Comparison of ENCODE assay signal across 8 mouse cellular contexts in the genomic region with DNA sequence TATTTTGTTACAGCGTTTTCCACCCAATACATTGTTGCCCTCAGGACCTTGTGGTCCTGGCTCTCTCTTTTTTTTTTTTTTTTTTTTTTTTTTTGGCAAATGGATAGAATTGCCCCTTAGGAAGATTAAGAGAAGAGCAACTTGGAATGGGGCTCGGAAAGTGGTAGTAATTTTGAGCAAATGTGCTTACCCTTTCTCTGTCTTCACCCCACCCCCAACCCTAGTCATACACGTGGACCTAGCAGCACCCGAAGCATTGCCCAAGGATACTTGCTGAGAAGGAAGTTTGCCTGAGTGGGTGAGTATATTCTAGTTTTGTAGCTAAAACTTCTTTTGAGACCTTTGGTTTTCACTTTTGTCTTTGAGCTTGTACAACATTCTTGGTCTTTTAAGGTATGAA. TPM values are rescaled to one million over a fixed set of nuclear protein-coding genes. Genes with fewer than 3 reads are reported as not detected.
DNase-seq lines count a peak whose midpoint lies in the region; ATAC-seq and TF ChIP-seq lines count a peak whose summit lies in the region.

No protein-coding gene starts in this region.

- peaks cover 49% of the 10 kb centered on the region for H3K36me3 ChIP-seq in heart, embryonic 13.5 days
- peaks cover 35% of the 10 kb centered on the region for H3K36me3 ChIP-seq in ES-E14 (ENCODE audit: control insufficient read depth, insufficient read depth, low read length, poor library complexity, severe bottlenecking)
- peaks cover 43% of the 10 kb centered on the region for H3K36me3 ChIP-seq in forebrain, embryonic 13.5 days (ENCODE audit: poor library complexity, severe bottlenecking)
- H3K36me3 ChIP-seq in liver, embryonic 14.5 days (replicated peaks; ENCODE audit: control insufficient read depth, insufficient read depth, low read depth), result peaks cover 42% of the 10 kb centered on the region
- peaks cover 19% of the 10 kb centered on the region for H3K36me3 ChIP-seq in stomach, embryonic 16.5 days (ENCODE audit: control insufficient read depth, insufficient read depth, low read length)

- H3K9me3 ChIP-seq in heart, embryonic 13.5 days, result no peaks in the 10 kb centered on the region
- no peaks in the 10 kb centered on the region for H3K9me3 ChIP-seq in ES-E14 (ENCODE audit: control insufficient read depth, insufficient read depth, low read depth, low read length)
- no peaks in the 10 kb centered on the region for H3K9me3 ChIP-seq in forebrain, embryonic 13.5 days (replicated peaks)
- H3K9me3 ChIP-seq in liver, embryonic 14.5 days (ENCODE audit: control insufficient read depth, low read length), result no peaks in the 10 kb centered on the region
- H3K9me3 ChIP-seq in stomach, embryonic 16.5 days (replicated peaks; ENCODE audit: control insufficient read depth, low read length), result no peaks in the 10 kb centered on the region

- DNase-seq in heart, adult 11 months, result no peak
- DNase-seq in ES-E14 (ENCODE audit: low read depth, low spot score), result no peak
- DNase-seq in liver, embryonic 14.5 days (ENCODE audit: low read depth in 3 of 3, low spot score in 3 of 3), result peak in 1 of 3 experiments; percentile 9
- no peak for DNase-seq in gastrocnemius, postnatal 14 days

- peak overlapping the region; percentile 89 for H3K4me3 ChIP-seq in heart, embryonic 13.5 days
- peak overlapping the region; percentile 85 to 92 for H3K4me3 ChIP-seq in ES-E14 (ENCODE audit: insufficient read depth in 1 of 2, low read depth in 1 of 2, low read length in 2 of 2, poor library complexity in 1 of 2, severe bottlenecking in 1 of 2)
- peak overlapping the region; percentile 94 for H3K4me3 ChIP-seq in forebrain, embryonic 13.5 days
- H3K4me3 ChIP-seq in liver, embryonic 14.5 days (ENCODE audit: insufficient read depth in 1 of 2, low read depth in 2 of 2, low read length in 2 of 2), result peak overlapping the region; percentile 91 to 95
- H3K4me3 ChIP-seq in stomach, embryonic 16.5 days (replicated peaks; ENCODE audit: low read length), result peak overlapping the region; percentile 80

- H3K4me1 ChIP-seq in heart, embryonic 13.5 days, result peaks cover 33% of the 10 kb centered on the region
- H3K4me1 ChIP-seq in ES-E14 (ENCODE audit: control insufficient read depth in 2 of 2, insufficient read depth in 2 of 2, low read length in 2 of 2, poor library complexity in 1 of 2), result peaks cover 0 to 5% of the 10 kb centered on the region in 2 experiments; a peak in 1 of 4 replicates
- H3K4me1 ChIP-seq in forebrain, embryonic 13.5 days, result peaks cover 40% of the 10 kb centered on the region
- H3K4me1 ChIP-seq in liver, embryonic 14.5 days (replicated peaks; ENCODE audit: control insufficient read depth in 2 of 2, insufficient read depth in 2 of 2, low read length in 1 of 2), result peaks cover 2 to 8% of the 10 kb centered on the region in 2 experiments
- peaks cover 11% of the 10 kb centered on the region for H3K4me1 ChIP-seq in stomach, embryonic 16.5 days (ENCODE audit: control insufficient read depth, insufficient read depth, low read length)

- ATAC-seq in heart, embryonic 13.5 days (ENCODE audit: extremely low read depth, insufficient number of reproducible peaks, low FRiP score, low TSS enrichment), result no peak
- ATAC-seq in forebrain, embryonic 13.5 days, result no peak
- no peak for ATAC-seq in liver, embryonic 14.5 days (ENCODE audit: insufficient read depth)
- no peak for ATAC-seq in stomach, embryonic 16.5 days (ENCODE audit: insufficient read depth, low FRiP score)
- no peak for ATAC-seq in activated CD4-positive, CD25-positive, alpha-beta regulatory T cell, adult 4 months

- H3K27ac ChIP-seq in heart, embryonic 13.5 days (replicated peaks), result peak overlapping the region; percentile 96
- H3K27ac ChIP-seq in ES-E14 (ENCODE audit: insufficient read depth, low read depth, low read length, poor library complexity, severe bottlenecking), result peak overlapping the region; percentile 98; the same call in 1 of the 2 replicates
- peak overlapping the region; percentile 94; the same call in 1 of the 2 replicates for H3K27ac ChIP-seq in forebrain, embryonic 13.5 days
- H3K27ac ChIP-seq in liver, embryonic 14.5 days, result no peak overlapping the region
- 0 out of 2 replicates have a peak overlapping the region, but pooled peaks have one; percentile 52 for H3K27ac ChIP-seq in stomach, embryonic 16.5 days (ENCODE audit: low read length)

- no peak for TF ChIP-seq EP300 in liver, embryonic 14.5 days (IDR thresholded peaks at IDR 0.05; ENCODE audit: low read depth)

- TF ChIP-seq CTCF in liver, embryonic 14.5 days (IDR thresholded peaks at IDR 0.05; ENCODE audit: low read depth), result no peak

- intact Hi-C loops in gastrocnemius, postnatal 14 days (cut with DNase I; ENCODE audit: low total_unique reads), result no loop called here

- WGBS in heart, embryonic 13.5 days, result 0% methylated on average over 4 of the region's 4 CpGs
- 1% methylated on average over 4 of the region's 4 CpGs for WGBS in forebrain, embryonic 13.5 days
- WGBS in liver, embryonic 14.5 days (ENCODE audit: insufficient replicate concordance), result 0% methylated on average over 4 of the region's 4 CpGs
- 0% methylated on average over 4 of the region's 4 CpGs for WGBS in stomach, embryonic 16.5 days

- in situ Hi-C loops in ES-E14 (cut with MboI; ENCODE audit: low sequenced_read_pairs in 2 of 2, unreplicated experiment in 2 of 2), result no loop called here

- H3K27me3 ChIP-seq in heart, embryonic 13.5 days (replicated peaks), result no peaks in the 10 kb centered on the region
- peaks cover 5% of the 10 kb centered on the region; the same call in 1 of the 2 replicates for H3K27me3 ChIP-seq in forebrain, embryonic 13.5 days
- no peaks in the 10 kb centered on the region; the same call in 1 of the 2 replicates for H3K27me3 ChIP-seq in liver, embryonic 14.5 days (ENCODE audit: control insufficient read depth, insufficient read depth, low read length)
- peaks cover 2% of the 10 kb centered on the region; the same call in 1 of the 2 replicates for H3K27me3 ChIP-seq in stomach, embryonic 16.5 days (ENCODE audit: control insufficient read depth, insufficient read depth, low read length)

- peak overlapping the region; percentile 99 for H3K9ac ChIP-seq in heart, embryonic 13.5 days
- H3K9ac ChIP-seq in ES-E14 (ENCODE audit: insufficient read depth, low read depth, low read length, poor library complexity, severe bottlenecking), result peak overlapping the region; percentile 95
- H3K9ac ChIP-seq in forebrain, embryonic 13.5 days, result peak overlapping the region; percentile 99
- peak overlapping the region; percentile 68 for H3K9ac ChIP-seq in liver, embryonic 14.5 days (replicated peaks)
- peak overlapping the region; percentile 99 for H3K9ac ChIP-seq in stomach, embryonic 16.5 days (ENCODE audit: low read length)

- peak overlapping the region; percentile 97 for H3K4me2 ChIP-seq in heart, embryonic 13.5 days
- H3K4me2 ChIP-seq in forebrain, embryonic 13.5 days, result peak overlapping the region; percentile 61
- peak overlapping the region; percentile 87 for H3K4me2 ChIP-seq in liver, embryonic 14.5 days (ENCODE audit: low read depth)
- peak overlapping the region; percentile 70 for H3K4me2 ChIP-seq in stomach, embryonic 16.5 days (ENCODE audit: low read depth, low read length)

TF ChIP-seq in ES-E14, 5 proteins besides CTCF, POLR2A, EP300 and RAD21:
- TF ChIP-seq CHD2 (IDR thresholded peaks at IDR 0.05; ENCODE audit: low read depth, low read length), result no peak
- TF ChIP-seq ZNF384 (IDR thresholded peaks at IDR 0.05; ENCODE audit: low read depth, low read length), result peak; percentile 87

RNA-seq across cellular contexts. Expression of a gene that starts 49.4 kb away (rescaled TPM):
- 0.19 and 0.43 TPM in 2 replicates for polyA plus RNA-seq in heart, embryonic 13.5 days (2015; fragmentation: Nextera tagmentation; extraction: Ambion mirVana)
- 0.37 and 0.40 TPM in 2 replicates for total RNA-seq in ES-E14 (2012; rRNA removed)
- 0.77 and 1.4 TPM in 2 replicates for polyA plus RNA-seq in forebrain, embryonic 13.5 days (2015; fragmentation: Nextera tagmentation; extraction: Ambion mirVana)
- polyA plus RNA-seq in liver, embryonic 14.5 days (2012; rRNA removed), result 0.02 TPM in 1 of 2 replicates, not detected in the other
- polyA plus RNA-seq in liver, embryonic 14.5 days (2014; fragmentation: Nextera tagmentation; extraction: Ambion mirVana), result 0.05 and 0.08 TPM in 2 replicates
- polyA plus RNA-seq in stomach, embryonic 16.5 days (2015; fragmentation: Nextera tagmentation; extraction: Ambion mirVana), result 0.10 and 0.19 TPM in 2 replicates
- total RNA-seq in gastrocnemius, postnatal 14 days (2021), result not detected
- not detected for polyA plus RNA-seq in activated CD4-positive, CD25-positive, alpha-beta regulatory T cell, adult 4 months (2017; shearing (Covaris generic))
